In the genomic region with DNA sequence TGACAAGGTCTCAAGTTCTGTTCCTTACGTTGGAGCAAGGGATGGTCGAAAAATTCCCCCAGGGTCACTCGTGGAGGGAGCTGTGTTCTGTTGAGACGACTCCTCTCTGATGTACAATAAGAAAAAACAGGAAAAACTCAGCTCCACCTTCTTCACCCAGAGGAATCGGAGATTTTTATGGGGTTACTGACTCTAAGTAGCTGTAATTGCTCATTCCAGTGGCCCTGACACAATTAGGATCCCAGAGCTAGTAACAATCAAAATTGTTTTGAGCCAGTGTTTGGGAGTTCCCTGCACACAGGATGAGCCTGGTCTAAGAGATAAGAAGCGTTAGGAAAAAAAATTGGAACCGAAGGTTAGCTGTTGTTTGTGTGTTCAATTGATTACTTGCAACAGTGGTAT, we compare ENCODE assay signal across 8 mouse cellular contexts. TPM values are rescaled to one million over a fixed set of nuclear protein-coding genes. Genes with fewer than 3 reads are reported as not detected.
DNase-seq lines count a peak whose midpoint lies in the region; ATAC-seq and TF ChIP-seq lines count a peak whose summit lies in the region.

A gene (minus strand): TSS at position 331 of the 402 bp plus-strand sequence.

- no peak for DNase-seq in intestine, embryonic 14.5 days (ENCODE audit: low spot score)
- no peak for DNase-seq in adrenal gland, postnatal 25 days
- peak; percentile 21 for DNase-seq in heart, postnatal 0 days (ENCODE audit: low spot score)
- peak in 1 of 3 experiments; percentile 19 for DNase-seq in liver, embryonic 14.5 days (ENCODE audit: low read depth in 3 of 3, low spot score in 3 of 3)
- no peak for DNase-seq in right cerebral cortex, postnatal 10 days (ENCODE audit: low spot score in 2 of 2)
- DNase-seq in right cerebral cortex, adult 2 months (ENCODE audit: low spot score in 2 of 2) = no peak

- WGBS in intestine, embryonic 14.5 days = 43% methylated on average over 7 of the region's 7 CpGs
- 28% methylated on average over 7 of the region's 7 CpGs for WGBS in intestine, postnatal 0 days
- 55% methylated on average over 7 of the region's 7 CpGs for WGBS in heart, postnatal 0 days
- WGBS in liver, embryonic 14.5 days (ENCODE audit: insufficient replicate concordance) = 11% methylated on average over 7 of the region's 7 CpGs

- no peaks in the 10 kb centered on the region for H3K27me3 ChIP-seq in intestine, embryonic 14.5 days (replicated peaks; ENCODE audit: control insufficient read depth, insufficient read depth, low read length)
- H3K27me3 ChIP-seq in intestine, postnatal 0 days (replicated peaks; ENCODE audit: control insufficient read depth, insufficient read depth, low read length) = no peaks in the 10 kb centered on the region
- H3K27me3 ChIP-seq in heart, postnatal 0 days (ENCODE audit: control insufficient read depth, insufficient read depth, low read length) = no peaks in the 10 kb centered on the region
- no peaks in the 10 kb centered on the region for H3K27me3 ChIP-seq in liver, embryonic 14.5 days (ENCODE audit: control insufficient read depth, insufficient read depth, low read length)

- TF ChIP-seq EP300 in heart, postnatal 0 days (IDR thresholded peaks at IDR 0.05; ENCODE audit: low read depth) = peak; percentile 80
- TF ChIP-seq EP300 in liver, embryonic 14.5 days (IDR thresholded peaks at IDR 0.05; ENCODE audit: low read depth) = peak; percentile 57; the same call in 1 of the 2 replicates

- no peak within 1 kb of the TSS for H3K4me2 ChIP-seq in intestine, embryonic 14.5 days (ENCODE audit: low read length)
- no peak within 1 kb of the TSS for H3K4me2 ChIP-seq in intestine, postnatal 0 days (replicated peaks; ENCODE audit: low read depth)
- peak within 1 kb of the TSS; percentile 30 for H3K4me2 ChIP-seq in heart, postnatal 0 days (ENCODE audit: low read depth, low read length)
- H3K4me2 ChIP-seq in liver, embryonic 14.5 days (ENCODE audit: low read depth) = peak within 1 kb of the TSS; percentile 27

- H3K4me1 ChIP-seq in intestine, embryonic 14.5 days (replicated peaks; ENCODE audit: control insufficient read depth, insufficient read depth, low read length) = no peaks in the 10 kb centered on the region
- H3K4me1 ChIP-seq in intestine, postnatal 0 days (replicated peaks; ENCODE audit: control insufficient read depth, insufficient read depth, low read length) = peaks cover 3% of the 10 kb centered on the region; the same call in 1 of the 2 replicates
- no peaks in the 10 kb centered on the region for H3K4me1 ChIP-seq in heart, postnatal 0 days (ENCODE audit: control insufficient read depth, insufficient read depth)
- H3K4me1 ChIP-seq in liver, embryonic 14.5 days (replicated peaks; ENCODE audit: control insufficient read depth in 2 of 2, insufficient read depth in 2 of 2, low read length in 1 of 2) = peaks cover 0 to 7% of the 10 kb centered on the region in 2 experiments; a peak in 2 of 4 replicates

- no peaks in the 10 kb centered on the region for H3K36me3 ChIP-seq in intestine, embryonic 14.5 days (ENCODE audit: control insufficient read depth, insufficient read depth, low read length)
- no peaks in the 10 kb centered on the region for H3K36me3 ChIP-seq in intestine, postnatal 0 days (ENCODE audit: control insufficient read depth, insufficient read depth)
- H3K36me3 ChIP-seq in heart, postnatal 0 days (replicated peaks; ENCODE audit: control insufficient read depth, insufficient read depth, low read length) = no peaks in the 10 kb centered on the region
- H3K36me3 ChIP-seq in liver, embryonic 14.5 days (replicated peaks; ENCODE audit: control insufficient read depth, insufficient read depth, low read depth) = no peaks in the 10 kb centered on the region

- no peak for TF ChIP-seq CTCF in intestine, postnatal 0 days (IDR thresholded peaks at IDR 0.05; ENCODE audit: low read depth)
- TF ChIP-seq CTCF in heart, postnatal 0 days (IDR thresholded peaks at IDR 0.05; ENCODE audit: low read depth) = no peak
- no peak for TF ChIP-seq CTCF in liver, embryonic 14.5 days (IDR thresholded peaks at IDR 0.05; ENCODE audit: low read depth)

- no peak within 1 kb of the TSS for H3K9ac ChIP-seq in intestine, embryonic 14.5 days (ENCODE audit: low read length)
- no peak within 1 kb of the TSS for H3K9ac ChIP-seq in intestine, postnatal 0 days (ENCODE audit: low read depth, low read length)
- H3K9ac ChIP-seq in heart, postnatal 0 days (replicated peaks; ENCODE audit: low read depth, low read length) = no peak within 1 kb of the TSS
- no peak within 1 kb of the TSS for H3K9ac ChIP-seq in liver, embryonic 14.5 days (replicated peaks)

- no peak within 1 kb of the TSS for H3K4me3 ChIP-seq in intestine, embryonic 14.5 days (ENCODE audit: low read depth, low read length)
- no peak within 1 kb of the TSS for H3K4me3 ChIP-seq in intestine, postnatal 0 days (ENCODE audit: low read depth, low read length)
- H3K4me3 ChIP-seq in heart, postnatal 0 days (ENCODE audit: low read depth, low read length) = peak within 1 kb of the TSS; percentile 21
- H3K4me3 ChIP-seq in liver, embryonic 14.5 days (ENCODE audit: insufficient read depth in 1 of 2, low read depth in 2 of 2, low read length in 2 of 2) = no peak within 1 kb of the TSS

- ATAC-seq in intestine, embryonic 14.5 days (replicated peaks; ENCODE audit: low FRiP score, low TSS enrichment, low read depth) = no peak
- ATAC-seq in intestine, postnatal 0 days = no peak
- ATAC-seq in heart, postnatal 0 days (ENCODE audit: insufficient read depth, low read depth) = peak; percentile 33; the same call in 1 of the 2 replicates
- ATAC-seq in liver, embryonic 14.5 days (ENCODE audit: insufficient read depth) = peak; percentile 59
- no peak for ATAC-seq in activated CD4-positive, CD25-positive, alpha-beta regulatory T cell, adult 4 months

- no peak within 1 kb of the TSS for H3K27ac ChIP-seq in intestine, embryonic 14.5 days (ENCODE audit: low read depth)
- H3K27ac ChIP-seq in intestine, postnatal 0 days (ENCODE audit: low read depth, low read length) = no peak within 1 kb of the TSS
- H3K27ac ChIP-seq in heart, postnatal 0 days (ENCODE audit: low read depth) = peak within 1 kb of the TSS; percentile 71
- H3K27ac ChIP-seq in liver, embryonic 14.5 days = no peak within 1 kb of the TSS

- no peaks in the 10 kb centered on the region for H3K9me3 ChIP-seq in intestine, embryonic 14.5 days (ENCODE audit: control insufficient read depth, low read length)
- no peaks in the 10 kb centered on the region; the same call in 1 of the 2 replicates for H3K9me3 ChIP-seq in intestine, postnatal 0 days (ENCODE audit: control insufficient read depth)
- no peaks in the 10 kb centered on the region for H3K9me3 ChIP-seq in heart, postnatal 0 days (replicated peaks; ENCODE audit: control insufficient read depth, low read length)
- no peaks in the 10 kb centered on the region for H3K9me3 ChIP-seq in liver, embryonic 14.5 days (ENCODE audit: control insufficient read depth, low read length)

RNA-seq across cellular contexts. Expression of the gene that starts here (rescaled TPM):
- 12.4 and 15.2 TPM in 2 replicates for polyA plus RNA-seq in intestine, embryonic 14.5 days (2014; fragmentation: Nextera tagmentation; extraction: Ambion mirVana)
- 7.3 and 8.2 TPM in 2 replicates for polyA plus RNA-seq in intestine, postnatal 0 days (2015; fragmentation: Nextera tagmentation; extraction: Ambion mirVana)
- total RNA-seq in adrenal gland, postnatal 25 days (2021) = 245 and 265 TPM in 2 replicates
- 18.6 and 37.3 TPM in 2 replicates for total RNA-seq in heart, postnatal 0 days (2014; rRNA removed; ENCODE audit: low replicate concordance)
- polyA plus RNA-seq in heart, postnatal 0 days (2015; fragmentation: Nextera tagmentation; extraction: Ambion mirVana) = 12.8 and 17.0 TPM in 2 replicates
- polyA plus RNA-seq in liver, embryonic 14.5 days (2012; rRNA removed) = 11.4 and 13.7 TPM in 2 replicates
- 13.6 and 14.4 TPM in 2 replicates for polyA plus RNA-seq in liver, embryonic 14.5 days (2014; fragmentation: Nextera tagmentation; extraction: Ambion mirVana)
- 1 to 10 TPM in 1 of 2 experiments, under 1 TPM in 1; 0.34 to 3.6 TPM for polyA plus RNA-seq in activated CD4-positive, CD25-positive, alpha-beta regulatory T cell, adult 4 months (2017; shearing (Covaris generic))

Comparison
In these comparisons a context has a peak if more than half of its experiments do, and no peak if none do; other contexts are left out.
1. ATAC-seq: peak in heart, postnatal 0 days (single experiment) and liver, embryonic 14.5 days (single experiment); none in intestine, embryonic 14.5 days (single experiment), intestine, postnatal 0 days (single experiment) and activated CD4-positive, CD25-positive, alpha-beta regulatory T cell, adult 4 months (single experiment).
2. H3K4me2 ChIP-seq: peak in heart, postnatal 0 days (single experiment) and liver, embryonic 14.5 days (single experiment); none in intestine, embryonic 14.5 days (single experiment) and intestine, postnatal 0 days (single experiment).